Comparison of ENCODE assay signal across 8 mouse cellular contexts in genomic region chr4:102087566-102088234, GRCm38 (mm10). TPM values are rescaled to one million over a fixed set of nuclear protein-coding genes. Genes with fewer than 3 reads are reported as not detected.
DNase-seq lines count a peak whose midpoint lies in the region; ATAC-seq and TF ChIP-seq lines count a peak whose summit lies in the region.

No protein-coding gene starts in this region.

- no peaks in the 10 kb centered on the region for H3K9me3 ChIP-seq in lung, embryonic 15.5 days
- H3K9me3 ChIP-seq in heart, postnatal 0 days (replicated peaks; ENCODE audit: control insufficient read depth, low read length): no peaks in the 10 kb centered on the region
- no peaks in the 10 kb centered on the region for H3K9me3 ChIP-seq in midbrain, embryonic 13.5 days

- peak overlapping the region; percentile 95 for H3K4me2 ChIP-seq in lung, embryonic 15.5 days
- H3K4me2 ChIP-seq in heart, postnatal 0 days (ENCODE audit: low read depth, low read length): peak overlapping the region; percentile 78
- peak overlapping the region; percentile 97 for H3K4me2 ChIP-seq in midbrain, embryonic 13.5 days (replicated peaks)

- TF ChIP-seq EP300 in heart, postnatal 0 days (IDR thresholded peaks at IDR 0.05; ENCODE audit: low read depth): no peak

- peaks cover 10% of the 10 kb centered on the region for H3K4me1 ChIP-seq in lung, embryonic 15.5 days
- H3K4me1 ChIP-seq in heart, postnatal 0 days (ENCODE audit: control insufficient read depth, insufficient read depth): peaks cover 12% of the 10 kb centered on the region; the same call in 1 of the 2 replicates
- peaks cover 13% of the 10 kb centered on the region for H3K4me1 ChIP-seq in midbrain, embryonic 13.5 days (replicated peaks)

- no peaks in the 10 kb centered on the region for H3K36me3 ChIP-seq in lung, embryonic 15.5 days
- H3K36me3 ChIP-seq in heart, postnatal 0 days (replicated peaks; ENCODE audit: control insufficient read depth, insufficient read depth, low read length): no peaks in the 10 kb centered on the region
- H3K36me3 ChIP-seq in midbrain, embryonic 13.5 days: no peaks in the 10 kb centered on the region

- 1% methylated on average over 64 of the region's 64 CpGs for WGBS in lung, embryonic 15.5 days
- under 1% methylated on average over 64 of the region's 64 CpGs for WGBS in heart, postnatal 0 days
- under 1% methylated on average over 61 of the region's 64 CpGs for WGBS in midbrain, embryonic 13.5 days

- no peak for TF ChIP-seq CTCF in heart, postnatal 0 days (IDR thresholded peaks at IDR 0.05; ENCODE audit: low read depth)

- peak overlapping the region; percentile 40 for H3K9ac ChIP-seq in lung, embryonic 15.5 days
- H3K9ac ChIP-seq in heart, postnatal 0 days (replicated peaks; ENCODE audit: low read depth, low read length): no peak overlapping the region
- H3K9ac ChIP-seq in midbrain, embryonic 13.5 days (replicated peaks): peak overlapping the region; percentile 77

- H3K4me3 ChIP-seq in lung, embryonic 15.5 days: peak overlapping the region; percentile 47
- peak overlapping the region; percentile 52 for H3K4me3 ChIP-seq in heart, postnatal 0 days (ENCODE audit: low read depth, low read length)
- H3K4me3 ChIP-seq in midbrain, embryonic 13.5 days (replicated peaks): peak overlapping the region; percentile 68

- DNase-seq in lung, postnatal 25 days (ENCODE audit: low spot score): no peak
- DNase-seq in heart, postnatal 0 days (ENCODE audit: low spot score): no peak
- peak; percentile 41 to 45 for DNase-seq in left cerebral cortex, adult 8-10 months (ENCODE audit: low spot score in 2 of 2)
- DNase-seq in testis, postnatal 14 days (ENCODE audit: low spot score): peak; percentile 4
- no peak for DNase-seq in urinary bladder, postnatal 25 days (ENCODE audit: low spot score)

- peaks cover 41% of the 10 kb centered on the region for H3K27me3 ChIP-seq in lung, embryonic 15.5 days
- peaks cover 33% of the 10 kb centered on the region for H3K27me3 ChIP-seq in heart, postnatal 0 days (ENCODE audit: control insufficient read depth, insufficient read depth, low read length)
- H3K27me3 ChIP-seq in midbrain, embryonic 13.5 days: peaks cover 39% of the 10 kb centered on the region

- ATAC-seq in lung, embryonic 15.5 days (ENCODE audit: borderline replicate concordance, extremely low read depth, low FRiP score, low TSS enrichment): peak; percentile 69
- 0 out of 2 replicates have a peak, but pooled peaks have one; percentile 29 for ATAC-seq in common myeloid progenitor, adult 5-6 weeks (replicated peaks; ENCODE audit: low read depth, poor library complexity, severe bottlenecking)
- peak; percentile 24 for ATAC-seq in heart, postnatal 0 days (ENCODE audit: insufficient read depth, low read depth)
- ATAC-seq in midbrain, embryonic 13.5 days: peak; percentile 93

- no peak overlapping the region for H3K27ac ChIP-seq in lung, embryonic 15.5 days
- H3K27ac ChIP-seq in heart, postnatal 0 days (ENCODE audit: low read depth): no peak overlapping the region
- no peak overlapping the region for H3K27ac ChIP-seq in midbrain, embryonic 13.5 days

RNA-seq across cellular contexts. Expression of gene Pde4b, which starts 0.4 kb away (rescaled TPM):
- 37.3 and 40.5 TPM in 2 replicates for polyA plus RNA-seq in lung, embryonic 15.5 days (2015; fragmentation: Nextera tagmentation; extraction: Ambion mirVana)
- total RNA-seq in common myeloid progenitor, adult 5-6 weeks (2017): 68.7 and 85.2 TPM in 2 replicates
- 50.1 and 56.2 TPM in 2 replicates for total RNA-seq in heart, postnatal 0 days (2014; rRNA removed; ENCODE audit: low replicate concordance)
- polyA plus RNA-seq in heart, postnatal 0 days (2015; fragmentation: Nextera tagmentation; extraction: Ambion mirVana): 29.6 and 30.8 TPM in 2 replicates
- total RNA-seq in left cerebral cortex, adult 8-10 months (2022): 100 to 1,000 TPM; 130 to 148 (median 137) TPM
- polyA plus RNA-seq in midbrain, embryonic 13.5 days (2015; fragmentation: Nextera tagmentation; extraction: Ambion mirVana): 23.8 and 31.4 TPM in 2 replicates

Comparison
In these comparisons a context has a peak if more than half of its experiments do, and no peak if none do; other contexts are left out.
1. ATAC-seq: peak in every context shown above with its lines; median percentile 93 in midbrain, embryonic 13.5 days; 69 in lung, embryonic 15.5 days; 29 in common myeloid progenitor, adult 5-6 weeks; 24 in heart, postnatal 0 days.
2. DNase-seq: peak in left cerebral cortex, adult 8-10 months (2 of 2) and testis, postnatal 14 days (single experiment); none in lung, postnatal 25 days (single experiment), heart, postnatal 0 days (single experiment) and urinary bladder, postnatal 25 days (single experiment).
3. Peak in every context shown above with its lines, with median percentiles within 50 percentile points of each other: H3K4me2 ChIP-seq and H3K4me3 ChIP-seq.